Mouse (Mus musculus): ENCODE results near the gene Gm17359. TPM values are rescaled to one million over a fixed set of nuclear protein-coding genes. Genes with fewer than 3 reads are reported as not detected.
A peak's percentile ranks its signal among the peaks of the same experiment; 100 is the strongest.

Gene Gm17359
- polyA plus RNA-seq, 1 experiment from 2014 or later: not detected

DNA sequence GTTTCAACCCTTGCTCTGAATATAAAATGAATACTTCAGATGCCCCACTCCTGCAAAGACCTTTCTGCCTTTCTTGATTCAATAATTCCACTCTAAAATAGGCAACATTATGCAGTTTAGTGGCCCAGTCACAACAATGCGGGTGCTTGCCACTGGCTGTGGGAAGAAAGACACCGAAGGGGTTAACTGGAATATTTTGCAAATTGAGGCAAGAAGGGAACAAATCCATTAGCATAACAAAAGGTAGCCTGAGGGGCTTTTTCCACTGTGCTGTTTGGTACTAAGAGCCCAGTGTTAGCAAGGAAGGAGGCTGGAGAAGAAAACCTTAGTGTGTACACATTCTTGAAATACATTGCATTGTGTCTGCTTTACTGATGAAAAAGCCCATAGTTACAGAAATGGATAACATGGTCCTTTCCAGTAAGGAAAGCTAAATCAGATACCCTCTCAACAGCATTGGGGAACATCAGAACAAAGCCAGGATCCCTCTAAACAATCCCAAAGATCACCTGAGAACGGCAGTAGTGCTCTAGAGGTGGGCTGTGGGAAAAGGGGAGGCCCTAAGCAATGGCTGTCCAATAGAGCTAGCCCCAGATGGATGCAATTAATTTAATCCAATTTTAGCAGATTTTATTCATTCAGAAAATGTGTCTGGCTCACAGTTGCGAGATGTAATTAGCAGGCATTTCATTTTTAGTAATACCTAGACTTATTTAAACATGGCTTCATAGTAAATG, 80.7 kb downstream of the Gm17359 start:
- no peak for TF ChIP-seq CTCF (IDR thresholded peaks at IDR 0.05; ENCODE audit: low read depth)
- no peak for ATAC-seq
- no peak overlapping the region for H3K27ac ChIP-seq (ENCODE audit: low read depth, low read length)
- no peaks in the 10 kb centered on the region for H3K4me1 ChIP-seq (replicated peaks; ENCODE audit: control insufficient read depth, insufficient read depth, low read length)
- H3K36me3 ChIP-seq (ENCODE audit: control insufficient read depth, insufficient read depth): no peaks in the 10 kb centered on the region
- 71% methylated on average over 4 of the region's 4 CpGs for WGBS
- no peak overlapping the region for H3K4me2 ChIP-seq (replicated peaks; ENCODE audit: low read depth)
- H3K4me3 ChIP-seq (ENCODE audit: low read depth, low read length): no peak overlapping the region
- H3K27me3 ChIP-seq (replicated peaks; ENCODE audit: control insufficient read depth, insufficient read depth, low read length): no peaks in the 10 kb centered on the region
- no peak overlapping the region for H3K9ac ChIP-seq (ENCODE audit: low read depth, low read length)
- H3K9me3 ChIP-seq (ENCODE audit: control insufficient read depth): no peaks in the 10 kb centered on the region

DNA sequence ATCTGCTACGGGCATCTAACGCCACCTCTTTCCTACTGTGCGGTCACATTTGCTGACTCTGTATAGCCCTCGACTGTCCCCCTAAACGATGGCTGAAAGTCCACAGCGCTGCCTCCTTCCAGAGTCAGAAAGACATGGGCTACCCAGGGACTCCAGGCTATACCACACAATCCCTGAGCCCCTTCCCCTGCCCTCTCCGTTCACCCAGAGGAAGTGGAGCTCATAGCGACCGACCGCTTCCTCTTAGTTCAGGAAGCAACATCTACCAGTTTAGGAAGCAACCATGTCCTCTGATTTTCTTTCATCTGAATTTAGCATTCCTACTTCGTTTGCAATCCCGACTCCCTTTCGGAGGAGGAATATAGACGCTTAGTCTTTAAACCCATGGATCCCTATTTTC, 82.5 kb downstream of the Gm17359 start:
- no peak for ATAC-seq
- Histone ChIP-seq H3K27me3 (replicated peaks; ENCODE audit: control insufficient read depth, insufficient read depth, low read length) (no peaks in the 10 kb centered on the region), H3K4me2 (replicated peaks; ENCODE audit: low read depth) (no peak overlapping the region), H3K9ac (ENCODE audit: low read depth, low read length) (no peak overlapping the region), H3K36me3 (ENCODE audit: control insufficient read depth, insufficient read depth) (no peaks in the 10 kb centered on the region), H3K27ac (ENCODE audit: low read depth, low read length) (no peak overlapping the region), H3K4me3 (ENCODE audit: low read depth, low read length) (no peak overlapping the region), H3K9me3 (ENCODE audit: control insufficient read depth) (no peaks in the 10 kb centered on the region), H3K4me1 (replicated peaks; ENCODE audit: control insufficient read depth, insufficient read depth, low read length) (no peaks in the 10 kb centered on the region)
- no peak for TF ChIP-seq CTCF (IDR thresholded peaks at IDR 0.05; ENCODE audit: low read depth)
- 85% methylated on average over 14 of the region's 14 CpGs for WGBS

DNA sequence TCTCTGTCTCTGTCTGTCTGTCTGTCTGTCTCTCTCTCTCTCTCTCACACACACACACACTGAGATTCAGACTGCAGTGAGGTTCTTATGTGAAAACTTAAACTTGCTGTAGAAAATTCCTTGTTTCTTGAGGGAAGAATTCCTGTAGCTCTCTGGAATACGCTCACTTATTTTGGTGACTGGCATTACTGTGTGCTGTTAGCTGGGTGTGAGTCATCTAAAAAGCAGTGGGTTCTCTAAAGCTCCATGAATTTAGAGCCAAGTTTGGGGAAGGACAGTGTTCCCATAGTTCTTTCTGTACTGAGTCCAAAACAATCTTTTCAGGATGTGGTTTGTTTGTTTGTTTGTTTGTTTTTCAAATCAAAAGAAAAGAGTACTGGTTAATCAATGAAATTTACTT, 89.0 kb downstream of the Gm17359 start:
- Histone ChIP-seq H3K27me3 (replicated peaks; ENCODE audit: control insufficient read depth, insufficient read depth, low read length) (no peaks in the 10 kb centered on the region), H3K4me1 (replicated peaks; ENCODE audit: control insufficient read depth, insufficient read depth, low read length) (no peaks in the 10 kb centered on the region), H3K27ac (ENCODE audit: low read depth, low read length) (no peak overlapping the region), H3K9me3 (ENCODE audit: control insufficient read depth) (no peaks in the 10 kb centered on the region), H3K36me3 (ENCODE audit: control insufficient read depth, insufficient read depth) (no peaks in the 10 kb centered on the region), H3K9ac (ENCODE audit: low read depth, low read length) (no peak overlapping the region), H3K4me3 (ENCODE audit: low read depth, low read length) (no peak overlapping the region), H3K4me2 (replicated peaks; ENCODE audit: low read depth) (no peak overlapping the region)
- WGBS: 86% methylated on average over 1 of the region's 1 CpGs
- TF ChIP-seq CTCF (IDR thresholded peaks at IDR 0.05; ENCODE audit: low read depth): no peak
- no peak for ATAC-seq

DNA sequence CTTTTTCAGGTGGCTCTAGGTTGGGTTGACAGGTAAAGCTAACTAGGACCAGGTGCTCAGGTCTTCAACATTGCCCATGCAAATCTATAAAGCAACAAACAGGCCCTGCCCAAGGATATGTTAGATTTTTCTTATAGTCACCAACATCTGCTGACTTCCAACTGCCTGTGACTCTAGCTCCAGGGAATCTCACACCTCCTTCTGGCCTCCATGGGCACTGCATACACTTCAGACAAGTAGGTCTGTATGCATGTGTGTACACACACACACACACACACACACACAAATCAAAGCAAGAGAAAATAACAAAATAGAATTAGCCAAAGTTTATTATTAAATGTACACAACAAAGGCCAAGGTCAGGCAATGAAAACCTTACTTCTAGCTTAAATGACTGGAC, 97.1 kb downstream of the Gm17359 start:
- peak; percentile 69 for TF ChIP-seq CTCF (IDR thresholded peaks at IDR 0.05; ENCODE audit: low read depth)
- H3K9ac ChIP-seq (ENCODE audit: low read depth, low read length): no peak overlapping the region
- H3K4me2 ChIP-seq (replicated peaks; ENCODE audit: low read depth): no peak overlapping the region
- no peak overlapping the region for H3K4me3 ChIP-seq (ENCODE audit: low read depth, low read length)
- H3K9me3 ChIP-seq (ENCODE audit: control insufficient read depth): no peaks in the 10 kb centered on the region
- H3K27ac ChIP-seq (ENCODE audit: low read depth, low read length): no peak overlapping the region
- ATAC-seq: no peak
- H3K4me1 ChIP-seq (replicated peaks; ENCODE audit: control insufficient read depth, insufficient read depth, low read length): no peaks in the 10 kb centered on the region
- H3K36me3 ChIP-seq (ENCODE audit: control insufficient read depth, insufficient read depth): no peaks in the 10 kb centered on the region
- H3K27me3 ChIP-seq (replicated peaks; ENCODE audit: control insufficient read depth, insufficient read depth, low read length): no peaks in the 10 kb centered on the region

DNA sequence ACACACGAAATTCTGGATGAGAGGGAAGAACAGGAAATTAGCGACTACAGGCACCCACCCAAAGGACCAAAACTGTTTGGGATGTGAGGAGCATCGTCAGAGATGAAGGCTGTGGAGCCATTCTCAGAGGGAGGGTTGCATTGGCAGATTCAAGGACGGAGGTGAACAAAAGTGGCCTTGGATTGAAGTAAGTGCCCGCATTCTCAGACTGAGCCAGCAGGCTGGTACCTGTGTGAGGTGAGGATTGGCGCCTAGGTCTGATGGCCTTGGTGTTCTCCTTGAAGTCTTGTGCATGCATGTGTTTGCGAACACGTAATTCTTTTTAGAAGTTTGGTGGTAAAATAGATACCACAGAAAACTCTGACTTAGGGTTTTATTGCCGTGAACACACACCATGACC, 98.0 kb downstream of the Gm17359 start:
- no peak for ATAC-seq
- Histone ChIP-seq H3K9ac (ENCODE audit: low read depth, low read length) (no peak overlapping the region), H3K4me2 (replicated peaks; ENCODE audit: low read depth) (no peak overlapping the region), H3K27ac (ENCODE audit: low read depth, low read length) (no peak overlapping the region), H3K27me3 (replicated peaks; ENCODE audit: control insufficient read depth, insufficient read depth, low read length) (no peaks in the 10 kb centered on the region), H3K9me3 (ENCODE audit: control insufficient read depth) (no peaks in the 10 kb centered on the region), H3K4me3 (ENCODE audit: low read depth, low read length) (no peak overlapping the region), H3K4me1 (replicated peaks; ENCODE audit: control insufficient read depth, insufficient read depth, low read length) (no peaks in the 10 kb centered on the region), H3K36me3 (ENCODE audit: control insufficient read depth, insufficient read depth) (no peaks in the 10 kb centered on the region)
- 82% methylated on average over 9 of the region's 9 CpGs for WGBS
- no peak for TF ChIP-seq CTCF (IDR thresholded peaks at IDR 0.05; ENCODE audit: low read depth)

DNA sequence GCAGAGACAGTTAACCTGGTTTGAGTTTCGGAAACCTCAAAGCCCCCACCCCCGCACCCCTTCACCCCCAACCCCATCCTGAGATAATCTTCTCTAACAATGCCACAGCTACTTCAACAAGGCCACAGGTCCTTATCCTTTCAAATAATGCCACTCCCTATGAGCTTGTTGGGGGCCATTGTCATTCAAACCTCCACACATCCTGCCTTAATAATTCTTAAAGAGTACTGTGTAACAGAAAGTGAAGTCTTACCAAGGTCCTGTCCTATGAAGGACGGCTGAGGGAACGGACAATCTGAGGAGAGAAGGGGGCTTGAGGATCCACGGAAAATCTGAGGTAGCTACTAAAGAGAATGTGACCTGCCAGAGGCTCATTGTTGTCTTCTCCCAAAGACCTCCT, 98.5 kb downstream of the Gm17359 start:
- Histone ChIP-seq H3K27me3 (replicated peaks; ENCODE audit: control insufficient read depth, insufficient read depth, low read length) (no peaks in the 10 kb centered on the region), H3K4me3 (ENCODE audit: low read depth, low read length) (no peak overlapping the region), H3K4me1 (replicated peaks; ENCODE audit: control insufficient read depth, insufficient read depth, low read length) (no peaks in the 10 kb centered on the region), H3K36me3 (ENCODE audit: control insufficient read depth, insufficient read depth) (no peaks in the 10 kb centered on the region), H3K9ac (ENCODE audit: low read depth, low read length) (no peak overlapping the region), H3K27ac (ENCODE audit: low read depth, low read length) (no peak overlapping the region), H3K4me2 (replicated peaks; ENCODE audit: low read depth) (no peak overlapping the region), H3K9me3 (ENCODE audit: control insufficient read depth) (no peaks in the 10 kb centered on the region)
- 55% methylated on average over 5 of the region's 5 CpGs for WGBS
- TF ChIP-seq CTCF (IDR thresholded peaks at IDR 0.05; ENCODE audit: low read depth): no peak
- ATAC-seq: no peak

DNA sequence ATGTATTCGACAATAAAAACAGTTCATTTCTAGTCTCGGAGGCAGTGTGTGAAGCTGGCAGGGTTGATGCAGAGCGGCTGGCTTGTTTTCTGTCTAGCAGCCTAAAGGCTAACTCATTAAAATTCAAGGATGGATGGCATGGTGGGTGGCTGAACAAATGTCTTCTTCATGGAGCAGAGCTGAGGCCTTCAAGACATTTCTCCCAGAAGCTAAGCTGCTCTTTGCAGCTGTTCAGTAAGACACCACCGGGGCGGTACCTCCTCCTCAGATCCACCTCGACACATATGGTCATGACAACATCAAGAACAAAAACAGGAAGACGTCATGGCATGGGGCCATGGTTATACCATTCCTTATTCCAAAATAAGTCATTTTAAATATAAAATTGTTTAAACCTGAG, 99.7 kb downstream of the Gm17359 start:
- no peak overlapping the region for H3K4me3 ChIP-seq (ENCODE audit: low read depth, low read length)
- 89% methylated on average over 7 of the region's 7 CpGs for WGBS
- no peaks in the 10 kb centered on the region for H3K9me3 ChIP-seq (ENCODE audit: control insufficient read depth)
- H3K36me3 ChIP-seq (ENCODE audit: control insufficient read depth, insufficient read depth): no peaks in the 10 kb centered on the region
- no peak overlapping the region for H3K4me2 ChIP-seq (replicated peaks; ENCODE audit: low read depth)
- H3K4me1 ChIP-seq (replicated peaks; ENCODE audit: control insufficient read depth, insufficient read depth, low read length): no peaks in the 10 kb centered on the region
- TF ChIP-seq CTCF (IDR thresholded peaks at IDR 0.05; ENCODE audit: low read depth): no peak
- H3K27ac ChIP-seq (ENCODE audit: low read depth, low read length): no peak overlapping the region
- no peak overlapping the region for H3K9ac ChIP-seq (ENCODE audit: low read depth, low read length)
- ATAC-seq: no peak
- no peaks in the 10 kb centered on the region for H3K27me3 ChIP-seq (replicated peaks; ENCODE audit: control insufficient read depth, insufficient read depth, low read length)

Data from intestine, postnatal 0 days (tissue).